Mouse (Mus musculus): ENCODE measurements around the gene Lhx5.

Lhx5 gene

GRCm38 (mm10) chr5:120464321-120464720 is 32.8 kb downstream of the Lhx5 start:
- DNase-seq (ENCODE audit: low spot score in 2 of 2) = no peak

GRCm38 (mm10) chr5:120465062-120465461 is 33.6 kb downstream of the Lhx5 start:
- DNase-seq (ENCODE audit: low spot score in 2 of 2) = peak; percentile 38 to 66

- no peak for DNase-seq (ENCODE audit: low spot score in 2 of 2)
These were observed 34.4 kb downstream of the Lhx5 start for GRCm38 (mm10) chr5:120465860-120466259.

GRCm38 (mm10) chr5:120467026-120467425 is 35.5 kb downstream of the Lhx5 start:
- DNase-seq (ENCODE audit: low spot score in 2 of 2) = no peak

GRCm38 (mm10) chr5:120468336-120468735 is 36.8 kb downstream of the Lhx5 start:
- no peak for DNase-seq (ENCODE audit: low spot score in 2 of 2)

- DNase-seq (ENCODE audit: low spot score in 2 of 2) = no peak
These were observed 37.3 kb downstream of the Lhx5 start for GRCm38 (mm10) chr5:120468830-120469229.

- DNase-seq (ENCODE audit: low spot score in 2 of 2) = no peak
These were observed 40.0 kb downstream of the Lhx5 start for GRCm38 (mm10) chr5:120471538-120471937.

GRCm38 (mm10) chr5:120472770-120473169 is 41.3 kb downstream of the Lhx5 start, which contains the start of gene Sdsl:
Gene Sdsl, minus strand, starts transcription at chr5:120472810.
- no peak for DNase-seq (ENCODE audit: low spot score in 2 of 2)

GRCm38 (mm10) chr5:120473361-120473760 is 41.9 kb downstream of the Lhx5 start:
- no peak for DNase-seq (ENCODE audit: low spot score in 2 of 2)

- DNase-seq (ENCODE audit: low spot score in 2 of 2) = no peak
These were observed 44.4 kb downstream of the Lhx5 start for GRCm38 (mm10) chr5:120475861-120476260.

- DNase-seq (ENCODE audit: low spot score in 2 of 2) = no peak
These were observed 44.8 kb downstream of the Lhx5 start, which contains the start of gene Sds for GRCm38 (mm10) chr5:120476296-120476695. Gene Sds, plus strand, starts transcription at chr5:120476526.

GRCm38 (mm10) chr5:120477993-120478392 is 46.5 kb downstream of the Lhx5 start:
- no peak for DNase-seq (ENCODE audit: low spot score in 2 of 2)

- no peak for DNase-seq (ENCODE audit: low spot score in 2 of 2)
These were observed 48.0 kb downstream of the Lhx5 start for GRCm38 (mm10) chr5:120479538-120479937.

- no peak for DNase-seq (ENCODE audit: low spot score in 2 of 2)
These were observed 49.7 kb downstream of the Lhx5 start for GRCm38 (mm10) chr5:120481205-120481604.

GRCm38 (mm10) chr5:120483399-120483798 is 51.9 kb downstream of the Lhx5 start:
- no peak for DNase-seq (ENCODE audit: low spot score in 2 of 2)

GRCm38 (mm10) chr5:120487844-120488243 is 56.3 kb downstream of the Lhx5 start:
- no peak for DNase-seq (ENCODE audit: low spot score in 2 of 2)

- DNase-seq (ENCODE audit: low spot score in 2 of 2) = no peak
These were observed 59.2 kb downstream of the Lhx5 start for GRCm38 (mm10) chr5:120490679-120491192.
